Mouse (Mus musculus) liver, postnatal 0 days (tissue): ENCODE results near the gene Pramef12. TPM values are rescaled to one million over a fixed set of nuclear protein-coding genes. Genes with fewer than 3 reads are reported as not detected.

Source experiments
- ATAC-seq: fragments of 200-750 bp; cut with Nextera tagmentation; 2 replicates; pipeline ENCODE4 v1.8.0; 2017; ENCODE audit warnings: mild to moderate bottlenecking, moderate library complexity
- DNase-seq: peaks from one replicate; pipeline ENCODE4 v3.0.0-alpha.2; 2016
- H3K27ac ChIP-seq: fragments of 300-500 bp; sonication (generic); 2 replicates; pipeline ENCODE4 v1.5.1; 2014; ENCODE audit warnings: antibody characterized with exemption, moderate library complexity, mild to moderate bottlenecking, low read depth
- H3K27me3 ChIP-seq: fragments of 300-500 bp; sonication (generic); 2 replicates; pipeline ENCODE4 v1.6.1; 2014; ENCODE audit warnings: low read length, control low read depth, mixed read lengths; ENCODE audit not compliant: insufficient read depth
- H3K36me3 ChIP-seq: fragments of 300-500 bp; sonication (generic); replicated peaks from 2 replicates; pipeline ENCODE4 v1.6.1; 2014; ENCODE audit warnings: mild to moderate bottlenecking, control low read depth, low read length, moderate library complexity, mixed read lengths; ENCODE audit not compliant: insufficient read depth
- H3K4me1 ChIP-seq: fragments of 300-500 bp; sonication (generic); 2 replicates; pipeline ENCODE4 v1.6.1; 2014; ENCODE audit warnings: antibody characterized with exemption, mild to moderate bottlenecking, control low read depth; ENCODE audit not compliant: insufficient read depth
- H3K4me2 ChIP-seq: fragments of 300-500 bp; sonication (generic); 2 replicates; pipeline ENCODE4 v1.6.1; 2014; ENCODE audit warnings: low read depth, mild to moderate bottlenecking, low read length, moderate library complexity, mixed read lengths
- H3K4me3 ChIP-seq: fragments of 300-500 bp; sonication (generic); 2 replicates; pipeline ENCODE4 v1.5.1; 2014; ENCODE audit warnings: low read depth, low read length
- H3K9ac ChIP-seq: fragments of 300-500 bp; sonication (generic); replicated peaks from 2 replicates; pipeline ENCODE4 v1.6.1; 2014; ENCODE audit warnings: mild to moderate bottlenecking, moderate library complexity
- H3K9me3 ChIP-seq: fragments of 300-500 bp; sonication (generic); 2 replicates; pipeline ENCODE4 v1.6.1; 2016; ENCODE audit warnings: mild to moderate bottlenecking, control low read depth, low read length, mixed read lengths
- CTCF ChIP-seq: sonication (generic); IDR thresholded peaks from 2 replicates; pipeline ENCODE4 v1.5.1; 2016; ENCODE audit warnings: antibody characterized with exemption, low read depth
- EP300 ChIP-seq: IDR thresholded peaks from 2 replicates; pipeline ENCODE4 v1.6.1; 2016; ENCODE audit warnings: antibody characterized with exemption, low read depth, mild to moderate bottlenecking
- WGBS: fragments of 180-500 bp; shearing (Covaris S2); extraction: QIAGEN DNeasy Blood & Tissue Kit; methylation state at CpG from one replicate; pipeline ENCODE4 v1.1.7; 2014; ENCODE audit not compliant: insufficient replicate concordance; 5-methylcytosine and 5-hydroxymethylcytosine counted together
- polyA plus RNA-seq: library from polyadenylated mRNA; unstranded; fragments of >200 nt; fragmentation: Nextera tagmentation; extraction: Ambion mirVana; gene quantifications from 2 replicates; pipeline ENCODE4 v1.2.1, GENCODE M21; 2015

Gene Pramef12
- polyA plus RNA-seq: not detected in 2 replicates

DNA sequence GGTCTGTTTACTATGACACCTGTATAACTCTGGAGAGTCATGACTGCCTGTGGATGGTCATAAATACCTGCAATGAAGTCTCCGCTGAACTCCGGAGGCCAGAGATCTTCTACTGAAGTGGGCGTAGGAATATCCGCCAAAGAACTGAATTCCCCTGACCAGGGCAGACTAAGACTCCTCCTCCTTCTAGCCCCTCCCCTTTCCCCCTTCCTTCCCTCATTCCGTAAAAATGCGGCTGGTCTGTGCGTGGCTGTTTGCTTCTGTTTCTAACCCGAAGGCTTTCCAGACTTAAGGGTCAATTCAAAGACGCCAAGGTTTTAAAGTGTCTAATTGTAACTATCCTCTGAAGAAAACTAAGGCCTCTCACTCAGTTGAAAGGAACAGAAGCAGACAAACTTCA lies at the start of gene Pramef12:
Pramef12 (minus strand) TSS at position 175 of the 400 bp plus-strand sequence.
- H3K27me3 ChIP-seq: no peaks in the 10 kb centered on the region
- H3K4me1 ChIP-seq: no peaks in the 10 kb centered on the region
- H3K36me3 ChIP-seq: no peaks in the 10 kb centered on the region
- no peak within 1 kb of the TSS for H3K9ac ChIP-seq
- no peak within 1 kb of the TSS for H3K4me2 ChIP-seq
- no peak for ATAC-seq
- DNase-seq: no peak
- no peaks in the 10 kb centered on the region for H3K9me3 ChIP-seq
- whole genome bisulfite sequencing: 77% methylated on average over 9 of the region's 9 CpGs
- no peak within 1 kb of the TSS for H3K27ac ChIP-seq
- H3K4me3 ChIP-seq: no peak within 1 kb of the TSS
- TF ChIP-seq CTCF: no peak
- TF ChIP-seq EP300: no peak

- H3K36me3 ChIP-seq: no peaks in the 10 kb centered on the region
- TF ChIP-seq CTCF (no peak), EP300 (no peak)
- no peak within 1 kb of the TSS for H3K4me3 ChIP-seq
- no peak within 1 kb of the TSS for H3K9ac ChIP-seq
- no peaks in the 10 kb centered on the region for H3K4me1 ChIP-seq
- no peak within 1 kb of the TSS for H3K4me2 ChIP-seq
- H3K27me3 ChIP-seq: no peaks in the 10 kb centered on the region
- H3K27ac ChIP-seq: no peak within 1 kb of the TSS
- DNase-seq (no peak), ATAC-seq (no peak)
- WGBS: 58% methylated on average over 2 of the region's 2 CpGs
- no peaks in the 10 kb centered on the region for H3K9me3 ChIP-seq
These were observed 45.0 kb upstream of the Pramef12 start, which contains the start of gene Gm9944 for GRCm38 (mm10) chr4:144453217-144453616. TSS of gene Gm9944 (minus strand) at chr4:144453317.

- WGBS: 55% methylated on average over 2 of the region's 2 CpGs
- H3K36me3 ChIP-seq: no peaks in the 10 kb centered on the region
- no peak for ATAC-seq
- no peaks in the 10 kb centered on the region for H3K4me1 ChIP-seq
- no peak overlapping the region for H3K9ac ChIP-seq
- no peak overlapping the region for H3K27ac ChIP-seq
- no peaks in the 10 kb centered on the region for H3K27me3 ChIP-seq
- DNase-seq: no peak
- TF ChIP-seq EP300 (no peak), CTCF (no peak)
- no peak overlapping the region for H3K4me3 ChIP-seq
- H3K4me2 ChIP-seq: no peak overlapping the region
- no peaks in the 10 kb centered on the region for H3K9me3 ChIP-seq
These were observed 40.3 kb upstream of the Pramef12 start for GRCm38 (mm10) chr4:144448546-144448945.

GRCm38 (mm10) chr4:144441582-144441981 lies 33.3 kb upstream of the Pramef12 start:
- Histone ChIP-seq H3K36me3 (no peaks in the 10 kb centered on the region), H3K27ac (no peak overlapping the region), H3K9ac (no peak overlapping the region), H3K27me3 (no peaks in the 10 kb centered on the region), H3K4me2 (no peak overlapping the region), H3K4me1 (no peaks in the 10 kb centered on the region), H3K9me3 (no peaks in the 10 kb centered on the region; the same call in 1 of the 2 replicates), H3K4me3 (no peak overlapping the region)
- 69% methylated on average over 1 of the region's 1 CpGs for WGBS
- no peak for DNase-seq
- no peak for TF ChIP-seq EP300
- TF ChIP-seq CTCF: no peak
- ATAC-seq: no peak

DNA sequence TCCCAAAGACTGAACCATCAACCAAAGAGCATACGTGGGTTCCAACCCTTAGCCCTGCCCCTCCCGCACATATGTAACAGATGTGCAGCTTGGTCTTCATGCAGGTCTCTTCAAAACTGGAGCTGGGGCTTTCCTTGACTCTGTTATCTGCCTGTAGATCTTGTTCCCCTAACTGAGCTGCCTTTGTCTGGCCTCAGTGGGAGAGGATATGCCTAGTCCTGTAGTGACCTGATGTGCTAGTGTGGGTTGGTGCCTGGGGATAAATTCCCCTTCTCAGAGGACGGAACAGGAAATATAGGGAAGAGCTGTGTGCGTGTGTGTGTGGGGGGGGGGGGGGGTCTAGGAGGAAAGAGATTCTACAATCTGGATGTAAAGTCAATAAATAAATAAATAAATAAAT lies 32.8 kb upstream of the Pramef12 start:
- Histone ChIP-seq H3K36me3 (no peaks in the 10 kb centered on the region), H3K9me3 (no peaks in the 10 kb centered on the region; the same call in 1 of the 2 replicates), H3K4me1 (no peaks in the 10 kb centered on the region), H3K9ac (no peak overlapping the region), H3K27ac (no peak overlapping the region), H3K27me3 (no peaks in the 10 kb centered on the region), H3K4me2 (no peak overlapping the region), H3K4me3 (no peak overlapping the region)
- 80% methylated on average over 4 of the region's 4 CpGs for WGBS
- DNase-seq (no peak), ATAC-seq (no peak)
- no peak for TF ChIP-seq CTCF
- no peak for TF ChIP-seq EP300

DNA sequence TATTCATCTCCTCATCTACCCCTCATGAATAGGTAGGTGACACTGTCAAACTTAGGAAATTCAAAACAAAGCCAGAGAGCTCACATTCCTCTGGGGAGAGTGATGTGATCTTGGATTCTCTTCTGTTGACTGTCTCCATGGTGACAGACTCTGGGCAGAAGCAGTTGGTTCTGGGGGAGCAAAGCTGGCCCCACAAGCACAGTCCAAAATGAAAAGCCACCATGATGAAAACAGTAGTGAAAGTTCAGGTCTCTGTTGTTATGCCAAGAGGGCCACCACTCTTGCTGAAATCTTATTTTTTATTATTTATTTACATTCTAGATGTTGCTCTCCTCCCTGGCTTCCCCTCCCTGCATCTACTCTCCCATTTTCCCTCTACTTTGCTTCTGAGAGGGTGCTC lies 30.4 kb upstream of the Pramef12 start, which contains the start of gene 1700012P22Rik:
1700012P22Rik (minus strand) TSS at position 101 of the 400 bp plus-strand sequence.
- Histone ChIP-seq H3K4me1 (no peaks in the 10 kb centered on the region), H3K9me3 (no peaks in the 10 kb centered on the region; the same call in 1 of the 2 replicates), H3K9ac (no peak within 1 kb of the TSS), H3K36me3 (no peaks in the 10 kb centered on the region), H3K27me3 (no peaks in the 10 kb centered on the region), H3K4me2 (no peak within 1 kb of the TSS), H3K27ac (no peak within 1 kb of the TSS), H3K4me3 (no peak within 1 kb of the TSS)
- TF ChIP-seq EP300: no peak
- no peak for TF ChIP-seq CTCF
- ATAC-seq: no peak
- DNase-seq: no peak

GRCm38 (mm10) chr4:144433216-144433615 lies 25.0 kb upstream of the Pramef12 start:
- no peak for TF ChIP-seq EP300
- no peak for TF ChIP-seq CTCF
- H3K4me3 ChIP-seq: no peak overlapping the region
- H3K4me2 ChIP-seq: no peak overlapping the region
- no peaks in the 10 kb centered on the region for H3K27me3 ChIP-seq
- ATAC-seq (no peak), DNase-seq (no peak)
- no peaks in the 10 kb centered on the region for H3K36me3 ChIP-seq
- no peak overlapping the region for H3K27ac ChIP-seq
- WGBS: 72% methylated on average over 5 of the region's 5 CpGs
- no peaks in the 10 kb centered on the region for H3K9me3 ChIP-seq
- no peaks in the 10 kb centered on the region for H3K4me1 ChIP-seq
- no peak overlapping the region for H3K9ac ChIP-seq
